Mouse (Mus musculus): ENCODE measurements around the gene Mrpl46. TPM values are rescaled to one million over a fixed set of nuclear protein-coding genes. Genes with fewer than 3 reads are reported as not detected.

Gene Mrpl46
- 10 to 100 TPM; 45.9 to 47.4 TPM for total RNA-seq (2021)

DNA sequence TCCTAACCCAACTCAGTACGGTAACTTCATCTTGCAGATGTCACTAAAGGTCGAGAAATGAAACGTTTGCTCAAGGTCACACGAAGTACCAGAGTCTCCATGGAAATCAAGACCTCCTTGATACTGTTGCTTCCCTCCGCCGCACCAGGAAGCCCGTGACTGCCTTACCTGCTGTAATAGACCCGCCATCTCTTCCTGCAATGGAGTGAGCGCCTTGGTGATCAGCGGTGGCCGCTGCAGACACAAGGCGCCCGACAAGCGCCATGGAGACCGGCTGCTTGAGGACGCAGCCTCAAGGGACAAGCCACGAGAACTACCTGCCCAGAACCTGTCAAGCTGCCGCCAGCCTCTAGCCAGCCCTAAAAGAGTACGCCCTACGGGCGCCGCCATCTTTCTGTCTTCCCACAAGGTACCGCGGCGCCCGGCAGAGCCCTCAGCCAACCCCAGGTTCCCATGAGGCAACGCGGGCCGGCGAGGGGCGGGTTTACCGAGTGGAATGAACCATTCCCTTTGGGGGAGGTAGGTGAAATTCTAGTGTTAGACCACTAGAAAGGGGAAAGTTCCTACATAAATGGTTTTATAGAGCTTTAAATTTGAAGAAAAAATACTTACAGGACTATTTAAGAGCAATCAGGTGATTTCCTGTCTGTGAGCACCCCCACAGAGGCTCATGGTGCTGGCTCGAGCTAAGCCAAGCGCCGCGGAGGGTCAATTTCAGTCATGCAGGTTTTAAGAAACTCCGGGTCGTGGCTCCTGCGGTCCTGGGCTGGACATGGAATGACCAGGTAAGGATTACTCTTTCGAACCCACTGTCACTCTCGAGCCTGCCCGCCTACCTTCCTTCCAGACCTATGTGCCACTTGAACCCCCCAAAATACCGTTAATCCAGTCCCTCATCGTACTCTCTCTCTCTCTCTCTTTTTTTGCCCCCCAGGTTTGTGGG is at the start of gene Mrpl46, which contains the start of gene Mrps11:
TSS of gene Mrpl46 (minus strand) at position 893 of the 943 bp plus-strand sequence.
TSS of gene Mrps11 (plus strand) at position 481 of the 943 bp plus-strand sequence.
- peak; percentile 89 to 91 for DNase-seq
- intact Hi-C loops (cut with DNase I), result no loop called here

DNA sequence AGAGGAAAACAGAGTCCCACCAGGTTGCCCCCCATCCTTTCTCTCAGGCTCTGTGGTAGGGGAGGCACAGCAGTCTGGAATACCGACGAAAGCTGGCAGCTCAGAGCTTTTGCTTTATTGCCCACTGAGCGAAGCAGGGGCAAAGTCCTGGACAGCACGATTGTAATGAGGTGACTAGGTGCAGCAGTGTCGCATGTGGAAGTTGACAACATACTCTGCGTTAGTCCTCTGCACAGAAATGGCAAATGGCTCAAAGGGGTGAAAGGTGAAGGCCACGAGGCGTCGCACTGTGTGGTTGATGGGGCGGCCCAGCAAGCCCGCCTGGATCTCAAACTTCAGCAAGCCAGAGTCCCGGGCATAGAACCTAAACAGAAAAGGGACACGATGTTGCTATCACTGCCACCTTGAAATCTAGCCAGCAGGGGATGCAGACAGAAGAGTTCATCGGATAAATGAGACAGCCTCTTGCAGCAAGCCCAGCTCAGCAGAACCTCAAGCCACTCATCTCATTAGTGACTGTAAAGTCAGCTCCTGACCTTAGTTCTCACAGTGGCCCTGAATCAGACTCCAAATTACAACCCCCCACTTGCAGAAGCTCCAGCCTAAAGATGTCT is 44.5 kb upstream of the Mrpl46 start:
- intact Hi-C loops (cut with DNase I), result no loop called here
- no peak for DNase-seq

DNA sequence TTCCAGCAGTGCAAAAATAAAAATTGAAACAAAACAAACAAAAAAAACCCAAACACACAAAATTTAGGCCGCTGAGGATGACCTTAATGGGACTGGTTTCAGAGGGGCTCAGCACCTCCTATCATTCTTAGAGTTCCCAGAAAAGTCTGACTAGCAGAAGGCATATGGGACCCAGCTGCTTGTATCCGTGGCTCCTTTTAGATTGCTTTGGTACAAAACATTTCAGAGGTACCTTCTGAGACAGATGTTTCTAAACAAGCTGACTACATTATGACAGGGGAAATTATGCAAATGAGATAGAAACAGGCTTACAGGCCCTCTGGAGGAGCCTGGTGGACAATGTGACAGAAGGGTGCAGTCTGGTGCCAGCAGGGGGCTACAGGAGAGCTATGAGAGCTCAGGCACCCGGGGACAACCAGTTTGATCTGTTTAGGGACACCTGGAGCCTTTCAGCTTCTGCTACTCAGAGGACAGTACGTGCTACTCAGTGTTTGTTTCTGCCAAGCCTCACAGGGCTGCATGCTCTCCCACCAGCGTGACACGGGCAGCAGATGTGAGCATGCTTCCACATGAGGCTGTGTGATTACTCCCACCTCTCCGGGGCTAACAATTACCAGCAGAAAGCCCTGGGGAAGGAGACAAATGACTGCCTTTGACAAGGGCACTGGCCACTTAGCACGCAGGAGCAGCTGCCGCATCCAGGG is 43.5 kb upstream of the Mrpl46 start:
- no peak for DNase-seq
- intact Hi-C loops (cut with DNase I), result no loop called here

DNA sequence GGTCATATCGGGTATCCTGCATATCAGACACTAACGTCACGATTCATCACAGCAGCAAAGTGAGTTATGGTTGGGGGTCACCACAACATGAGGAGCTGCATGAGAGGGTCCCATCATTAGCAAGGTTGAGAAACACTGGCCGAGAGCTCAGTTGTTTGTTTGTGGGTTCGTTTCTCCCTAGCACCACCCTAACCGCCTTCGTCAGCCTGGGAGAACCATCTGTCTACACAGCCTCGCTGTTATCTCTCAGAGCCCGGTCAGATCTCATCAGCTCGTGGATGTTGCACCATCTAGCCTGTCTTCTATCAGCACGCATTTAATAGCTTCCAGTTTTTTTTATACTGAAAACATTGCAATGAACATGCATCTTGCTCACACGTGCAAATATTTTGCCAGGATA is 35.0 kb upstream of the Mrpl46 start:
- intact Hi-C loops (cut with DNase I), result no loop called here
- DNase-seq, result no peak

DNA sequence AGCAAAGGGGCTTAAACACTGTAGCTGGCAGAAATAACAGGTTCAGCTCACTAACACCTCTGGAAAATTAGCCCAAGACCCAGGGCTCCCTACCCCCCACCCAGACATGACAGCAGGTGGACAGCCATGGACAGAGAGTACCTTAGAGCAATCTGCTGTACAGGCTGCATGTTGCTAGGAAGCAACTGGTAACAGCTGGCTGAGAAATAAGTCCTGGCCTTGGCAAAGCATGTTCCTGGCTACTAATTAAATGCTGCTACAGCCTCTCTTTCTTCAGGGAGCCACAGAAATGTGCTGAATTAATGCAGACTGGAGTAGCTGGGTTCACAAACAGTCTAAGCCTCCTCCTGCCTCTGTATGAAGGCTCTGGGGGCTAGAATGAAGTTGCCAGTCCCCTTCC is 31.4 kb upstream of the Mrpl46 start:
- DNase-seq, result no peak
- intact Hi-C loops (cut with DNase I), result no loop called here

DNA sequence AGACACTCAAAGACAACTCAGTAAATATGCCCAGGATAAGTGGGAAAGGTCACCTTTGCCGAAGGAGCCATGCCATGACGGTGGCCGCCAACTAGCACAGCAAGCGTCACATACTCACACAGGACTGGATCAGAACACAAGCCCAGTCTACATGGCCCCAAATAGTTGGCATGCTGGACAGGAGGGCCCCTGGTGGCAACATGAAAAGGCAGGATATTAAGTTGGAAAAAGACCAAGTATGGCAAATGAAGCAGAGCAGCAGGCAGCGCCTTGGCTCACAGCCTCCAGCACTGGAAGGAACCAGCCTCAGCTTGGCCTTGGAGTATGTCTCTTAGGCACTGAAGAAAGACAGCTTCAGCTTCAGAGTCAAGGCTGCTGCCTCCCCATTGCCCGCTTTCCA is 30.5 kb upstream of the Mrpl46 start:
- no peak for DNase-seq
- intact Hi-C loops (cut with DNase I), result no loop called here

DNA sequence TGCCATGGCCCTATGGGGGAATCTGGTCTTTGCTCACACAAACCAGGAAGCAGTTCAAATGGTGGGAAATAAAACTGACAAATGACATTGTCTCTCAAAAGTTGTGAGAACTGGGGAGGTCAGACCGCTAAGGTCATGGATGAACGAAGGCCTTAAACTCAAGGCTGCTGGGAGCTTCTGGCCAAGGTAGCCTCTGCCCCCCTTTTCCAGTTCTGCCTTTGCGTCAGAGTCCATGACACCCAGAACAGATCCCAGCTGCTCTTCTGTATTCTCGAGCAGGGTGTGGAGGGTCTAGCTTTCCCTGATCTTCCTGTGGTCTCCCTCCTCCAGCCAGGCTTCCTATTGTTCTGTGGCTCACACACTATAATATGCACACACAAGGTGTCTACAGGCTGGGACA is 23.9 kb upstream of the Mrpl46 start:
- intact Hi-C loops (cut with DNase I), result no loop called here
- no peak for DNase-seq

DNA sequence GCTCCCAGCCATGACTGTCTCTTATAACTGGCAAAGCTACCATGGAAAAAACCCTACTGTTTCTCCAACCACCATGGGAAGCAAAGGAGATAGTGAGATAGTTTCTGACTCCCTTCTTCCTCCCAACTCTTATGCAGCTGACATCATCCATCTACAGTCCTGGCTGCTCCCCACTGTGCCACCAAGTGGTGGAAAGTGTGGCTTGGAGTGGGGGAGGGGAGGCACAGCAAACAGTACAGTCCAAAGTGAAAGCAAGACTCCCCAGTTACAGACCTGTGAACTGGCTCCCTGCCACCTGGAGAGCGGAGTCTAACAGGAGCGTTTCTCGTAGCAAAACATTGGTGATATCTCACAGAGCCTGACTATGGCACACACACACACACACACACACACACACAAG is 20.5 kb upstream of the Mrpl46 start:
- DNase-seq, result no peak
- intact Hi-C loops (cut with DNase I), result no loop called here

DNA sequence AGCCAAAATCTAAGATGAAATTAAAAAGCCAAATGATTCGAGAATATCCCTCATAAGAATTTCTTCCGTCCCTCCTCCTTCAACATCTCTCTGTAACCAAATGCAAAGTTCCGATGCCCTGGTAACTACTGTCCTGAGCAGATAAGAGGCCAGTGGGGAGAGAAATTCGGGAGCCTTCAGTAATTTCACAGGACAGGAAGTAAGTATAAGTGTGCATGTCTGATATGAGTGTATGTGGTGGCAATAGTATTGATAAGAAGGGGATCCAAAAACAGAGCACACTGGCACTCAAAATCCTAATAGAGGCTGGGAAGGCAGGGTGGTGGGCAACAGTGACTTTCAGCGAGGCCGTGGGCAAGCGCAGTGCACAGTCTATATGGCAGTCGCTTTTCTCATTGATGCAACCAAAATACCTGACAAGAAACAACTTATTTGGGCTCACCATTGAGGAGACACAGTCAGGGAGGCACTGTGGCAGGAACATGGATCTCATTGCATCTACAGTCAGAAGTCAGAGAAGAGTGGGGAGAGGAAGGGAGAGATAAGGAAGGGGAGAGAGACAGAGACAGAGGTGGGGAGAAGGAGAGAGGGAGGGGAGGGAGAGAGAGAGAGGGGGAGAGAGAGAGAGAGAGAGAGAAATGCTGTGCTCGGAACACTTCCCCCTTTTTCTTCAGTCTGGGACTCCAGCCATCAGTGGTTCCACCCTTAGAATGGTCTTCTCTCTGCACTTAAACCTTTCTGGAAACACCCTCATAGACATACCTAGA is 16.6 kb upstream of the Mrpl46 start:
- intact Hi-C loops (cut with DNase I), result no loop called here
- DNase-seq, result no peak

DNA sequence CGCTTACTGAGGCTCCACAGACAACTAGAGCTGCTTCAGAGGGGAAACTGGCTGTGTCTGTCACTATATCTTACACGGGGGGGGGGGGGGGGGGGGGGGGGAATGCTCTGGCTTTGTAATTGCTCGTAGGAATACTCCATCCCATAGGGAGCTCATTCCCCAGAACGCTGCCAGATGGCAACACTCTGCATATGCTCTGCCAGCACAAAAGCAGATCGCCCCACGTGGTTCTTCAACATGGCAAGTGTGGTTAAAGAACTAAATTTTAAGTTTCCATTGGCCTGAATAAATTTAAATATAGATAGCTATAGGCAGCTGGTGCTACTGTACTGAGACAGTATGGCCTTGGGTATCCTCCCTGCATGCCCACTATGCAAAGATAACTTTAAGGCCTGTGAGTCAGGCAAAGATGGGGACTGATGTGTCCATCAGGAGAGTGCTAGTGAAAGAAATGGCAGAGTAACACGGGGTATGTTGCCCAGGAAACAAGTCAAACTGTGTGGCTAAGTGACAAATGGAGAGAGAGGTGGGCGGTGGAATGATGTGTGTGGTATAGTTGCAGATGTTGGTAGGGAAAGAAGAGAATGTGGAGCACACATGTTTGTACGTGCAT is 14.6 kb upstream of the Mrpl46 start:
- peak; percentile 22 to 44 for DNase-seq

DNA sequence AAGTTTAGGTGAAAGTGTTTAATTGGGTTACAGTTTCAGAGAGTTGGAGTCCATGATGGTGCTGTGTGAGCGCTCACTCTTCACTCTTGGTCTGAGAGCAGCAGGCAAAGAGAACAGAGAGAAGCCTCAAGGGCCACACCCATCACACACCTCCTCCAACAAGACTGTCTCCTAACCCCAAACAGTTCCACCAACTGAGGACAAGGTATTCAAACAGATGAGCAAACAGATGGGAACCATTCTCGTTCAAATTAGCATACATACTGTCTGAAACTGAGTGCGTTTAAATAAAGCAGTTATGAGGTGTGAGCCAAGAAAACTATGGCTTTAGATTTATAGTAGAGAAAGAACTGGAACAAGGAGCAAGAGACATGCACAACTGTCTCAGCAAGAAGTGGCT is 13.3 kb upstream of the Mrpl46 start:
- intact Hi-C loops (cut with DNase I), result no loop called here
- no peak for DNase-seq

More for the DNA sequence above, 14.6 kb upstream of the Mrpl46 start:
- intact Hi-C loops (cut with DNase I), result no loop called here

DNA sequence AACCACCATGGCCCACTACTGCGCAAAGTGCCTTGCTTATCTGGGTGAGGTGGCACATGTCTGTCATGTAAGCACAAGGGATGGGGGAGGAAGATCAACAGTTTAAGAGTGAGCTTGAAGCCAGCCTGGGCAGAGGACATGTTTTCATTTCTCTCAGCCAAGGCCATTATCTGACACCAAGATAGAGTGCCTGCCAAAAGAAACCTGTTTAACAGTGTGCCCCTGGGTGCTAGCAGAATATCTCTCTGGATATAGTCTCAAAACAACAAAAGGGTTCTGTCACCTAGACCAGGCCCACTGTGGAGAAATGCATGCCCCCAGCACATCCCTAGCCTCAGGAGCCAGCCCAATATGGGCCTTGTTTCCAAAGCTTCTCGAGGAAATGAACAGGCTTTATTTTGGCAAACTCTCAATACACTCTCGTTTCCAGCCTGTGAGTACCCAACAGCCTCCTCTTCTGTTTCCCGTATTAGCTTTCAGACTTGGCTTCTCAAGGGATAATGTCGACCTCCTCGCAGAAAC is 11.3 kb upstream of the Mrpl46 start:
- DNase-seq, result peak; percentile 21 to 34

DNA sequence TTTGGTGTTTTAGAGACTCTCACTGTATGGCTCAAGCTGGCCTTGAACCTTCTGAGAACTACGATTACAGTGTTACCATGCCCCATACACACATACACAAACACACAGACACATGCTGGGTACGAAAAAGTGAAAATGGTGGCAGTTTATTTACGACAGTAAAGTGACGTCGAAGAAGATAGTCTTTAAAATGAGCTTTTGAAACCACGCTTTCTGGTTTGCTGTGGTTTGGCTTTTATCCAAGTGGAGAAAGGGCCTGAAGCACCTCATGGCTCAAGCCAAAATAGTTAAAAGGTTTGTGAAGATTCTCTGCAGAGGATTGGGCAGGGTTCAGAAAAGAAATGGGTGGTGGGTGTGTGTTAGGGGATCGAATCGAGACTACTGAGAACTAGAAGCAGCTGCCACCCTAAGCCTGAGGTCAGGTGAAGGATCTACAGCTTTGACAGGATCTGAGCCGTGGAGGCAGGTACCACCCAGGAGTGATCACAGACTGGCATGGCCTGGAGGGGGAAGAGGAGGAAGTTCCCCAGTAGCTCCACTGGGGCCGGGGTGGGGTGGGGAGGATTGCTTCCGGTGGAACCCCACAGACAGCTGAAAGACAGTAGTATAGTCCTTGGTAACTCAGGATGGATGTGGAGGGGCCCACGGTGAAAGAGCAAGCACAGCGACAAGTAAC is 10.7 kb upstream of the Mrpl46 start:
- intact Hi-C loops (cut with DNase I), result loop anchor here (5.0 kb wide), 1 partner anchor 53 kb away; the partner anchor contains the start of gene Det1
- no peak for DNase-seq

More for the DNA sequence above, 11.3 kb upstream of the Mrpl46 start:
- intact Hi-C loops (cut with DNase I), result loop anchor here (5.0 kb wide), 1 partner anchor 53 kb away; the partner anchor contains the start of gene Det1

DNA sequence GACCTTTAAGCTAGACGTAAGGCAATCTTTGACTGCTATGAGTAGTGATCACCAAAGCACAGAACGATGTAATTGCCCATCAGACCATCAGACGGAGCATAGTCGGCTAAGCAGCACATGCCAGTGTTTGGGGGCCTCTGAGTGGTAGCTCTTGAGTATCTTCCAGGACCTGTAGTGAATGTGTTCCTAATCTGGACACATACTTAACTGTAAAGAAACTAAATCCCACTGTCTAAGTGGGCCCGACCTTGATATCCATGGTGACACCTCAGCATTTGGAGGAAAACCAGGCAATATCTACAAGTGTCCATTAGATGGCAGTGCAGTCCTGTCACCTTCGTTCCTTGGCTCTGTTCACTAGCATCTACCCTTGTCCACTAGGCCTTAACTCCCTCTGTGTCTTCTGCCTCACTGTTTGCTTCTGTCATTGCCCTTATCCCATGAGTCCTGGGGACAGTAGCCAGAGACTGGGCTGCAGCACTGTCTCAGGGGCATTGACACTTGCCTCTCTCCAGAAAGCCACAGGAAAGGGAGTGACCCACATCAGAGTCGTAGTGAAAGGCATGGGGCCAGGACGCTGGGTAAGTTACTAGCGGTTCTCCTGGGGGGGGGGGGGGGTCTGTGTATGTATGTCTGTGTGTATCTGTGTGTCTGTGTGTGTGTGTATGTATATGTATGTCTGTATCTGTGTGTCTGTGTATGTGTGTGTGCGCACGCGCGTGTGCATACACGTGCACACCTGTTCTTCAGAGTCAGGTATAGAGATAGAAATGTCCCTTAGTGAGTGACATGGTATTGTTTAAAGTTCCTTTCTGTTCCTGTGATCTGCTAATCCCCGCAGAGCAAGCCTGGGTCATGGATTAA is 8.3 kb upstream of the Mrpl46 start:
- DNase-seq, result peak; percentile 71 to 76
- intact Hi-C loops (cut with DNase I), result loop anchor here (1.0 to 5.0 kb wide), 2 partner anchors 56 to 99 kb away; partner anchors contain the start of gene Det1

DNA sequence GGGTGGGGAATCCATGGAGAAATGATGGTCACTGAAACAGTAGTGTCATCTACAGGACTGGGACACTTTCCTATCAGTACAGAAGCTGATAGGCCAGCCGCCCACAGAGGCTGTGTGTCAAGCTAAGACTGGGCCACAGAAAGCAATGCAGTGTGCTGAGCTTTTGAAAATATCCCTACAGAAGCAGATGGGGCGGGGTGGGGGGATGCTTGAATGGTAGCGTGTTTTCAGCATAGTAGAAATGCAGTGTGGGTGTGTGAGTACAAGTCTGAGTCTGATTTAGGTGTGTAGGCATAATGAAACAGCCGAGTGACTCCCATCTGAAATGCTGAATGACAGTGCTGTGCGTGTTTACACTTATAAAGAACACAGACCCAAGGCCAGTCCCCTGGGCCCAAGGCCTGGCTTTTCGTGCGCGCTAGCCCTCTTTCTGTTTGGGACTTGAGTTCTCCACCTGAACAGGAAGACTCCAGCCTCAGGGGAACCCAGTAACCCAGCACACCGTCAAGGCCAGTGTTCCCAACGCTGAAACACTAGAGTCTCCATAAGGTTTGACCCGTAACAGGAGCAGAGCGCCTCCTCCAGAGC is 4.6 kb upstream of the Mrpl46 start:
- no peak for DNase-seq
- intact Hi-C loops (cut with DNase I), result no loop called here

DNA sequence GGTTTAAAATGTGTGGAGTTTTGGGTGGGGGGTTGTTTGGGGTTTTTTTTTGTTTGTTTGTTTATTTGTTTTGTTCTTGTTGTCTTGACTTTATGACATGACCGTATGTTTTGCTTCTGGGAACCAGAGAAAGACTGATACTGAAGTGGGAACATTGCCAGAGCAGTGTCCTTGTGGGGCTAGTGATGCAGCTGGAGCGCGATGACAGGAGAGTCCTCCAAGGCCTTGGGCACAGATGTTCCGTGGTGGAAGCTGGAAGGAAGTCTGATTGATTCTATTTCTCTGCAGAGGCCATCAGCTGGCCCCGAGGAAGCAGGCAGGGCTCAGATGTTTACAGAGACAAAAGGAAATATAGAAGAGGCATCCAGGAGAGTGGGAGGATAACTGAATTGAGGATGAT is 2.6 kb upstream of the Mrpl46 start:
- intact Hi-C loops (cut with DNase I), result no loop called here
- DNase-seq, result no peak

DNA sequence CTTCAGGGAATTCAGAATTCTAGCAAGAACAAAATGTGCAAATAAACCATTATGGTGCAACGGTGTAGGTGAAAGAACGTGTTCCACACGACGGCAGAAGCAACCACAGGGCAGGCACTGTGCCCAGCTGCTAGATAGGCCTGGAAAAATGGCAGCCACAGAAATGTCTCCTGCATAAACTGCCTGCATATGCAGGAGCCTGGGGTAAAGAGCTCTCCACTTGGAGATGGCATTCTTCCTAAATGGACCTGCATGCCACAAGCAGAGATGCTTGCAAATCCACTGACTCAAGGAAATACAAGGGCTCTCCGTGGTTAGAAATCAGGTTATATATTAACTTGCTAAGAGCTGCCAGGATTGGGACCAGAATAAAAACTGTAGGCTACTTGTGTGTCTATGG is 4.6 kb downstream of the Mrpl46 start:
- intact Hi-C loops (cut with DNase I), result no loop called here
- DNase-seq, result no peak

DNA sequence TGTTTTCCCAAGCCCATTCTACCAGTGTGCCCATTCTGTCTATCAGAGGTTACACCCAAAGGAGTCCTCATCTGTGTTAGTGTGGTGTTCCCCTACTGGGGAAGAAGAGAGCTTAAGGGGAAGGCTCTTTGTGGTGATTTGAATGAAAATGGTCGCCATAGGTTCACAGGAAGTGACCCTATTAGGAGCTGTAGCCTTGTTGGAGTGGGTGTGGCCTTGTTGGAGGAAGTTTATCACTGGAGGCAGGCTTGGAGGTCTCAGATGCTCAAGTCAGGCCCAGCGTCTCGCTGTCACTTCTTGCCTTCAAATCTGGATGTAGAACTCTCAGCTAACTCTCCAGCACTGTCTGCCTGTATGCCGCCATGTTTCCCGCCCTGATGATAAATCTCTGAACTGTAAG is 12.4 kb downstream of the Mrpl46 start:
- intact Hi-C loops (cut with DNase I), result no loop called here
- no peak for DNase-seq

Measured in heart, postnatal 10 days (tissue).